Mouse (Mus musculus) limb, embryonic 14.5 days (tissue): ENCODE results near the gene 1520401A03Rik. TPM values are rescaled to one million over a fixed set of nuclear protein-coding genes. Genes with fewer than 3 reads are reported as not detected.

ENCODE experiments used
- ATAC-seq: fragments of 200-750 bp; cut with Nextera tagmentation; 2 replicates; pipeline ENCODE4 v1.8.0; 2017; ENCODE audit warnings: low read depth, moderate number of reproducible peaks, moderate TSS enrichment; ENCODE audit not compliant: low FRiP score
- DNase-seq: peaks from one replicate; pipeline ENCODE4 v3.0.0-alpha.2; 2015; ENCODE audit warnings: low spot score
- H3K27ac ChIP-seq: fragments of 300-500 bp; sonication (generic); replicated peaks from 2 replicates; pipeline ENCODE4 v1.5.1; 2014; ENCODE audit warnings: low read depth, mild to moderate bottlenecking, low read length, moderate library complexity, mixed read lengths
- H3K27me3 ChIP-seq: fragments of 300-500 bp; sonication (generic); 2 replicates; pipeline ENCODE4 v1.6.1; 2014; ENCODE audit warnings: low read length, mixed read lengths; ENCODE audit not compliant: control insufficient read depth, insufficient read depth
- H3K36me3 ChIP-seq: fragments of 300-500 bp; sonication (generic); 2 replicates; pipeline ENCODE4 v1.6.1; 2014; ENCODE audit warnings: mild to moderate bottlenecking, low read length, moderate library complexity, mixed read lengths; ENCODE audit not compliant: control insufficient read depth, insufficient read depth
- H3K4me1 ChIP-seq: fragments of 300-500 bp; sonication (generic); 2 replicates; pipeline ENCODE4 v1.6.1; 2014; ENCODE audit warnings: antibody characterized with exemption, low read length, mixed read lengths; ENCODE audit not compliant: control insufficient read depth, insufficient read depth
- H3K4me2 ChIP-seq: fragments of 300-500 bp; sonication (generic); replicated peaks from 2 replicates; pipeline ENCODE4 v1.6.1; 2014; ENCODE audit warnings: low read depth, mild to moderate bottlenecking, low read length, moderate library complexity; ENCODE audit not compliant: severe bottlenecking
- H3K4me3 ChIP-seq: fragments of 300-500 bp; sonication (generic); replicated peaks from 2 replicates; pipeline ENCODE4 v1.5.1; 2014; ENCODE audit warnings: low read length
- H3K9ac ChIP-seq: fragments of 300-500 bp; sonication (generic); 2 replicates; pipeline ENCODE4 v1.6.1; 2014; ENCODE audit warnings: mild to moderate bottlenecking, low read depth, low read length, moderate library complexity; ENCODE audit not compliant: severe bottlenecking
- H3K9me3 ChIP-seq: fragments of 300-500 bp; sonication (generic); 2 replicates; pipeline ENCODE4 v1.6.1; 2016; ENCODE audit warnings: low read length; ENCODE audit not compliant: control insufficient read depth
- POLR2A ChIP-seq: fragments of 200-500 bp; IDR thresholded peaks from 2 replicates; pipeline ENCODE4 v1.8.0; 2012; ENCODE audit warnings: inconsistent platforms, mild to moderate bottlenecking, moderate library complexity, borderline replicate concordance; ENCODE audit not compliant: insufficient read depth, insufficient read length; ENCODE audit errors: extremely low read depth
- whole genome bisulfite sequencing: fragments of 180-500 bp; shearing (Covaris S2); extraction: QIAGEN DNeasy Blood & Tissue Kit; methylation state at CpG from one replicate; pipeline ENCODE4 v1.1.7; 2014; 5-methylcytosine and 5-hydroxymethylcytosine counted together
- polyA plus RNA-seq, 2 experiments: library from polyadenylated mRNA; depleted of rRNA in 1 of 2; stranded (reverse) in 1 of 2; unstranded in 1 of 2; fragments of >200 nt; fragmentation: Nextera tagmentation in 1 of 2; extraction: Ambion mirVana in 1 of 2; gene quantifications; 2 replicates each; pipeline versions ENCODE4 v1.2.1 to v1.2.3; 2012 to 2014

1520401A03Rik gene
- polyA plus RNA-seq, 2 experiments = 1.6 to 4.6 TPM

GRCm38 (mm10) chr17:23725999-23726757 lies 3.6 kb upstream of the 1520401A03Rik start, which contains the start of gene Pkmyt1:
Gene Pkmyt1, plus strand, starts transcription at chr17:23726336.
- peak; percentile 94 for ATAC-seq
- Histone ChIP-seq H3K27me3 (no peaks in the 10 kb centered on the region), H3K9ac (peak within 1 kb of the TSS; percentile 75), H3K9me3 (no peaks in the 10 kb centered on the region), H3K27ac (peak within 1 kb of the TSS; percentile 61), H3K4me3 (peak within 1 kb of the TSS; percentile 87), H3K4me1 (peaks cover 6% of the 10 kb centered on the region; the same call in 1 of the 2 replicates), H3K4me2 (peak within 1 kb of the TSS; percentile 79), H3K36me3 (no peaks in the 10 kb centered on the region)
- peak; percentile 56; the same call in 1 of the 2 replicates for TF ChIP-seq POLR2A
- WGBS = under 1% methylated on average over 69 of the region's 73 CpGs
- peak; percentile 95 for DNase-seq

- no peaks in the 10 kb centered on the region for H3K27me3 ChIP-seq
- H3K4me1 ChIP-seq = peaks cover 6% of the 10 kb centered on the region; the same call in 1 of the 2 replicates
- H3K9ac ChIP-seq = peak overlapping the region; percentile 75
- H3K4me3 ChIP-seq = peak overlapping the region; percentile 87
- ATAC-seq (no peak), DNase-seq (no peak)
- peak overlapping the region; percentile 79 for H3K4me2 ChIP-seq
- H3K9me3 ChIP-seq = no peaks in the 10 kb centered on the region
- H3K27ac ChIP-seq = peak overlapping the region; percentile 58; the same call in 1 of the 2 replicates
- no peaks in the 10 kb centered on the region for H3K36me3 ChIP-seq
- TF ChIP-seq POLR2A = no peak
- WGBS = 65% methylated on average over 4 of the region's 4 CpGs
Measured at GRCm38 (mm10) chr17:23725477-23725876, 2.9 kb upstream of the 1520401A03Rik start.

GRCm38 (mm10) chr17:23721886-23722285 lies 697 bp downstream of the 1520401A03Rik start:
- no peak for TF ChIP-seq POLR2A
- DNase-seq (no peak), ATAC-seq (no peak)
- Histone ChIP-seq H3K27me3 (no peaks in the 10 kb centered on the region), H3K4me3 (no peak overlapping the region), H3K9ac (no peak overlapping the region), H3K9me3 (no peaks in the 10 kb centered on the region), H3K4me2 (no peak overlapping the region), H3K27ac (no peak overlapping the region), H3K4me1 (peaks cover 6% of the 10 kb centered on the region; the same call in 1 of the 2 replicates), H3K36me3 (no peaks in the 10 kb centered on the region)
- 96% methylated on average over 2 of the region's 2 CpGs for WGBS

GRCm38 (mm10) chr17:23719455-23719854 lies 3.1 kb downstream of the 1520401A03Rik start:
- DNase-seq (no peak), ATAC-seq (no peak)
- Histone ChIP-seq H3K27me3 (no peaks in the 10 kb centered on the region), H3K4me1 (no peaks in the 10 kb centered on the region), H3K9ac (no peak overlapping the region), H3K27ac (no peak overlapping the region), H3K36me3 (no peaks in the 10 kb centered on the region), H3K4me2 (no peak overlapping the region), H3K4me3 (no peak overlapping the region), H3K9me3 (no peaks in the 10 kb centered on the region)
- no peak for TF ChIP-seq POLR2A
- 25% methylated on average over 1 of the region's 1 CpGs for WGBS

GRCm38 (mm10) chr17:23717003-23717402 lies 5.6 kb downstream of the 1520401A03Rik start:
- H3K4me3 ChIP-seq = no peak overlapping the region
- no peaks in the 10 kb centered on the region for H3K27me3 ChIP-seq
- WGBS = 63% methylated on average over 2 of the region's 2 CpGs
- ATAC-seq (no peak), DNase-seq (no peak)
- no peak overlapping the region for H3K4me2 ChIP-seq
- H3K4me1 ChIP-seq = no peaks in the 10 kb centered on the region
- TF ChIP-seq POLR2A = no peak
- H3K27ac ChIP-seq = no peak overlapping the region
- no peaks in the 10 kb centered on the region for H3K9me3 ChIP-seq
- no peak overlapping the region for H3K9ac ChIP-seq
- H3K36me3 ChIP-seq = no peaks in the 10 kb centered on the region
